Mouse (Mus musculus) testis, adult 2 months (tissue): ENCODE measurements at regions not wholly inside any gene's neighbourhood (a gene's known extent, or its start where the extent isn't known, plus 50 kb on each side); places are given as distances from the start of the nearest gene placed in this dataset.

ENCODE experiments used
- H3K27ac ChIP-seq: fragments of 200-500 bp; 2 replicates; pipeline ENCODE4 v1.5.1; 2012; ENCODE audit warnings: low read depth, low read length; ENCODE audit not compliant: control insufficient read depth, insufficient read depth
- H3K27me3 ChIP-seq: fragments of 200-500 bp; 2 replicates; pipeline ENCODE4 v1.6.1; 2012; ENCODE audit warnings: mild to moderate bottlenecking, low read length, moderate library complexity; ENCODE audit not compliant: control insufficient read depth, insufficient read depth
- H3K36me3 ChIP-seq: fragments of 200-500 bp; 2 replicates; pipeline ENCODE4 v1.6.1; 2012; ENCODE audit warnings: mild to moderate bottlenecking, low read length; ENCODE audit not compliant: control insufficient read depth, insufficient read depth
- H3K4me1 ChIP-seq: fragments of 200-500 bp; 2 replicates; pipeline ENCODE4 v1.6.1; 2012; ENCODE audit warnings: low read length; ENCODE audit not compliant: control insufficient read depth, insufficient read depth
- H3K4me3 ChIP-seq: fragments of 200-500 bp; 2 replicates; pipeline ENCODE4 v1.5.1; 2012; ENCODE audit warnings: low read depth, mild to moderate bottlenecking, low read length, moderate library complexity, mixed read lengths; ENCODE audit not compliant: control insufficient read depth
- CTCF ChIP-seq: fragments of 200-500 bp; IDR thresholded peaks from 2 replicates; pipeline ENCODE4 v1.5.1; 2012; ENCODE audit warnings: low read depth, mild to moderate bottlenecking, inconsistent platforms, low read length, moderate library complexity; ENCODE audit not compliant: control insufficient read depth, insufficient read depth, insufficient replicate concordance
- POLR2A ChIP-seq: fragments of 200-500 bp; IDR thresholded peaks from 2 replicates; pipeline ENCODE4 v1.6.1; 2012; ENCODE audit warnings: low read depth, mild to moderate bottlenecking, inconsistent platforms, low read length, moderate library complexity; ENCODE audit not compliant: control insufficient read depth

DNA sequence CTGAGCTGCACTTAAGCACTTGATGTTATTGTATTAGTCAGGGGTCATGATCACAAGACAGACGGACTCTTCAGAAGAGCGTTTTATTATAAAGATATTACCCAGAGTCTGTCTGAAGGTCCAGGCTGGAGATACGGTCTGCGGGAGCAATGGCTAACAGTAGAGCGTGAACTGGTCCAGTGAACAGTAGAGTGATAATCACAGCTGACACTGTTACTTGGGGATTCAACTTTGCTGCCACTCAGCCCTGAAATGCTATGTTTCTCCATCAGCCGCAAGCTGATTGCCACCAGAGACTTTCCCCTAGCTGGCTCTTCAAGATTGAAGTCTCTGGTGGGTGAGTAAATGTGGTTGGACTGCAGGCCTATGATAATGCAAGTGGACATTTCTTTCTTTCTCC, 133.1 kb upstream of the Zc3h12c start:
- Histone ChIP-seq H3K27ac (no peak overlapping the region), H3K36me3 (no peaks in the 10 kb centered on the region), H3K4me3 (no peak overlapping the region), H3K27me3 (no peaks in the 10 kb centered on the region), H3K4me1 (no peaks in the 10 kb centered on the region)
- TF ChIP-seq CTCF (no peak), POLR2A (no peak)

DNA sequence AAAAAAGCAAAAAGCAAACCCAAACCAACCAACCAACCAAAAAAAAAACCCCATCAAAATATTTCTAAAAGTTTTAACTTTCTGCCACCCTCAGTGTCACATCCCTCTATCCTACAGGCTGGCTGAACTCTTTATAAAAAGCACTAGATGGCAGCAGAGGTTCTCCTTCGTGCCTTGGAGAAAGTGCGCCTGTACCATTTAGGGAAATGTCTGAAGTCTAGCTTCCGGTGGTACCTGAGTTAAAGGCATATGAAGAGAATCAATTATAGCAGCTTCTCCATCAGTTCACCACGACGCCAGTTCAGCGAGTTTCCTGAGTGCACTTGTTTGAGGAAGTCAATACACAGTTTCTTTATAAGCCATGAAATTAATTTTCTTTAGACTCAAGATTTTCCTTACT, 130.0 kb upstream of the Zc3h12c start:
- TF ChIP-seq CTCF (no peak), POLR2A (no peak)
- Histone ChIP-seq H3K36me3 (no peaks in the 10 kb centered on the region), H3K27me3 (no peaks in the 10 kb centered on the region)

GRCm38 (mm10) chr9:52294699-52295098, 126.3 kb upstream of the Zc3h12c start:
- H3K4me3 ChIP-seq, result no peak overlapping the region
- no peak for TF ChIP-seq CTCF
- TF ChIP-seq POLR2A, result no peak
- H3K4me1 ChIP-seq, result peaks cover 5% of the 10 kb centered on the region
- H3K36me3 ChIP-seq, result no peaks in the 10 kb centered on the region
- no peak overlapping the region for H3K27ac ChIP-seq
- no peaks in the 10 kb centered on the region for H3K27me3 ChIP-seq

More for the DNA sequence above, 130.0 kb upstream of the Zc3h12c start:
- Histone ChIP-seq H3K27ac (no peak overlapping the region), H3K4me3 (no peak overlapping the region), H3K4me1 (peaks cover 5% of the 10 kb centered on the region)

DNA sequence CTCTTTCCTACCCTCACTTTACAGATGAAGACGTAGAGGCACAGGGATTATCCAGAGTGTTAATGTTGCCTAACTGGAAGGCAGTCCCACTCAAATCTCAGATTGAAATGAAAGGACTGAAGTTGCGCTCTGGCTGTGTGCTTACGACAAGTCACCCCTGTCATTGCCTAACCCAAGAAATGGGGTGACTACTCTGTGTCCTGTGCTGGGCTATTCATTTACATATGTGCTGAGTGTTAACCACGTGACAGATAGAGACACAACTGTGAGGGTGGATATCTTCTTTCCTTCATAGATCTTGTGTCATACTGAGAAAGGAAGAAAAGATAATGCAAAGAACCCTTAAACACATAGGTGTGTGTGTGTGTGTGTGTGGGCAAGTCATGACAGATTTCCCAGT, 120.7 kb upstream of the Zc3h12c start:
- H3K36me3 ChIP-seq, result no peaks in the 10 kb centered on the region
- H3K4me1 ChIP-seq, result peaks cover 8% of the 10 kb centered on the region
- no peak overlapping the region for H3K4me3 ChIP-seq
- H3K27ac ChIP-seq, result no peak overlapping the region
- no peaks in the 10 kb centered on the region for H3K27me3 ChIP-seq
- TF ChIP-seq CTCF (no peak), POLR2A (no peak)

- Histone ChIP-seq H3K36me3 (no peaks in the 10 kb centered on the region), H3K4me1 (peaks cover 6% of the 10 kb centered on the region), H3K27me3 (no peaks in the 10 kb centered on the region), H3K27ac (no peak overlapping the region; the same call in 1 of the 2 replicates), H3K4me3 (no peak overlapping the region)
- no peak for TF ChIP-seq POLR2A
- TF ChIP-seq CTCF, result no peak
Observed at GRCm38 (mm10) chr9:52287761-52288275, 119.4 kb upstream of the Zc3h12c start.

DNA sequence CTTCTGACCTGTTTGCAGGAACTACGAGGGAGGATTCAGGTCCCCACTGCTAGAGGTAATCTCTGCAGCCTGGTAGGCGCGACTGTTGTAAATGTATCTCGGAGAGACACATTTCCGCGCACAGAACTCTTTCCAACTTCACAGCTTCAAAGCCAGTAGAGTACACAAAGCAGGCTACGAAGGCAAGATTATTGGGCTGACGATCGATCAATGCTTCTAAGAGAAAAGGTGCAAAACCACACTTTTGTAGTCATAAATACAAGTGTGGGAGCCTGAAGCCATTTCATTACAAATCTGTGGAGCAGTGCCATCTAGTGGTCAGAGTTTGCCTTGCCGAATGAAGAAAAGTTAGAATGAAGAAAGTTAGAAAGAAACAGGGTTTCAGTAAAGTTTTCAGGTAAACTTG, 118.9 kb upstream of the Zc3h12c start:
- Histone ChIP-seq H3K4me1 (peaks cover 6% of the 10 kb centered on the region), H3K4me3 (peak overlapping the region; percentile 65), H3K27me3 (no peaks in the 10 kb centered on the region), H3K27ac (no peak overlapping the region; the same call in 1 of the 2 replicates), H3K36me3 (no peaks in the 10 kb centered on the region)
- TF ChIP-seq CTCF (peak; percentile 13; the same call in 1 of the 2 replicates), POLR2A (no peak)

GRCm38 (mm10) chr9:52286104-52286503, 117.7 kb upstream of the Zc3h12c start:
- no peaks in the 10 kb centered on the region for H3K27me3 ChIP-seq

GRCm38 (mm10) chr9:52283558-52283957, 115.2 kb upstream of the Zc3h12c start:
- H3K27me3 ChIP-seq, result no peaks in the 10 kb centered on the region
- H3K36me3 ChIP-seq, result no peaks in the 10 kb centered on the region
- TF ChIP-seq POLR2A, result no peak
- no peak for TF ChIP-seq CTCF
- H3K4me1 ChIP-seq, result peaks cover 6% of the 10 kb centered on the region
- H3K4me3 ChIP-seq, result no peak overlapping the region
- no peak overlapping the region for H3K27ac ChIP-seq

More at GRCm38 (mm10) chr9:52286104-52286503, 117.7 kb upstream of the Zc3h12c start:
- Histone ChIP-seq H3K4me1 (peaks cover 6% of the 10 kb centered on the region), H3K27ac (no peak overlapping the region), H3K36me3 (no peaks in the 10 kb centered on the region), H3K4me3 (no peak overlapping the region)
- TF ChIP-seq POLR2A (no peak), CTCF (no peak)
